Mouse (Mus musculus) ovary, adult 10 weeks (tissue): ENCODE data around the gene Etv4. TPM values are rescaled to one million over a fixed set of nuclear protein-coding genes. Genes with fewer than 3 reads are reported as not detected.

Source experiments
- polyA plus RNA-seq: library from polyadenylated mRNA; stranded (reverse); fragments of 350-450 nt; fragmentation: Illumina TruSeq; extraction: RNeasy Lipid Tissue Mini Kit (QIAGEN cat#74804); gene quantifications from one replicate; pipeline ENCODE4 v1.2.3, GENCODE M21; 2014

Gene Etv4
- not detected for polyA plus RNA-seq

GRCm38 (mm10) chr11:101785143-101785851 is at the start of gene Etv4:
Gene Etv4, minus strand, starts transcription at chr11:101785371.

GRCm38 (mm10) chr11:101732518-101733440 is 52.4 kb downstream of the Etv4 start, which contains the start of gene Dhx8:
Gene Dhx8, plus strand, starts transcription at chr11:101732919.

Other genes starting within 250 kb of the Etv4 start
- gene Brca1, start 233.4 kb downstream of the Etv4 start, polyA plus RNA-seq: 24.1 TPM
- 140 TPM for gene Nbr1, start 233.2 kb downstream of the Etv4 start, polyA plus RNA-seq
- 4.6 TPM for gene Tmem106a, start 203.1 kb downstream of the Etv4 start, polyA plus RNA-seq
- not detected for gene Gm11634, start 186.1 kb downstream of the Etv4 start, polyA plus RNA-seq
- gene Rdm1, start 158.2 kb downstream of the Etv4 start, polyA plus RNA-seq: not detected
- gene Arl4d, start 119.8 kb downstream of the Etv4 start, polyA plus RNA-seq: 4.6 TPM
- 31.7 TPM for gene Dhx8, start 52.5 kb downstream of the Etv4 start, polyA plus RNA-seq
- gene Meox1, start 109.0 kb upstream of the Etv4 start, polyA plus RNA-seq: 2.3 TPM
- gene Sost, start 181.6 kb upstream of the Etv4 start, polyA plus RNA-seq: not detected
- not detected for gene Cfap97d1, start 198.9 kb upstream of the Etv4 start, polyA plus RNA-seq
- 22.0 TPM for gene Dusp3, start 201.6 kb upstream of the Etv4 start, polyA plus RNA-seq
- gene Mpp3, start 243.1 kb upstream of the Etv4 start, polyA plus RNA-seq: 1.6 TPM